Mouse (Mus musculus) bone marrow macrophage, adult 2 months (primary cell): ENCODE measurements around the gene Plekha7. TPM values are rescaled to one million over a fixed set of nuclear protein-coding genes. Genes with fewer than 3 reads are reported as not detected.

Source experiments
- H3K27ac ChIP-seq: 2 replicates; pipeline ENCODE4 v1.5.1; 2012; ENCODE audit warnings: low read depth, low read length; ENCODE audit not compliant: insufficient read depth
- H3K4me1 ChIP-seq: 2 replicates; pipeline ENCODE4 v1.6.1; 2012; ENCODE audit warnings: low read length; ENCODE audit not compliant: control insufficient read depth, insufficient read depth
- H3K4me3 ChIP-seq: 2 replicates; pipeline ENCODE4 v1.5.1; 2012; ENCODE audit warnings: mild to moderate bottlenecking, low read length, moderate library complexity; ENCODE audit not compliant: insufficient read depth
- CTCF ChIP-seq: IDR thresholded peaks from 2 replicates; pipeline ENCODE4 v1.5.1; 2012; ENCODE audit warnings: low read depth, mild to moderate bottlenecking, low read length, moderate library complexity
- POLR2A ChIP-seq: IDR thresholded peaks from 2 replicates; pipeline ENCODE4 v1.6.1; 2012; ENCODE audit warnings: mild to moderate bottlenecking, low read depth, low read length, borderline replicate concordance
- polyA plus RNA-seq: library from polyadenylated mRNA; stranded (reverse); fragments of >200 nt; gene quantifications from 2 replicates; pipeline ENCODE4 v1.2.4, GENCODE M21; 2012; ENCODE audit not compliant: missing spikeins, insufficient read depth, insufficient read length

Gene Plekha7
- polyA plus RNA-seq, 1 experiment, result not detected

DNA sequence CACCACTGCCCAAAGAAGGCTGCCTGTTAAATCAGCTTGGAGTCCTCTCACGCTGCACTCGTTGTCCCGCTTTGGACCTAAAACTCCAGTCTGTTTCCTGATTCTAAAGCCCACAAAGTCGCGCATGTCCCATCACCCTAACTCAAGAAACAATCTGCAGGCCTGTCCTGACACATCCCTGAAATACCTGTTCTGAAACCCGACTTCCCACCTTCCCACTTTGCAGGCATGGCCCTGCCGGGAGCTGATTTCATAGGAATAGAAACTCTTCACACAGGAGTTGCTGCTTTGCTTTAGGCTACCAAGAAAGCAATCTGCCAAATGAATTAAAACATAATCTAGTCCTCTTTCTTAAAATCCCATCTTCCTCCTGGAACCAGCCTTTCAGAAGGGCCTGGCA, 115.2 kb downstream of the Plekha7 start:
- Histone ChIP-seq H3K27ac (no peak overlapping the region), H3K4me3 (no peak overlapping the region), H3K4me1 (no peaks in the 10 kb centered on the region)
- no peak for TF ChIP-seq POLR2A
- TF ChIP-seq CTCF, result no peak

- no peak for TF ChIP-seq CTCF
- Histone ChIP-seq H3K27ac (no peak overlapping the region), H3K4me3 (no peak overlapping the region), H3K4me1 (no peaks in the 10 kb centered on the region)
These were observed 116.0 kb downstream of the Plekha7 start for GRCm38 (mm10) chr7:116192096-116192595.

GRCm38 (mm10) chr7:116191138-116191537, 117.0 kb downstream of the Plekha7 start:
- Histone ChIP-seq H3K27ac (no peak overlapping the region), H3K4me1 (no peaks in the 10 kb centered on the region), H3K4me3 (no peak overlapping the region)
- TF ChIP-seq CTCF (no peak), POLR2A (no peak)

GRCm38 (mm10) chr7:116189708-116190107, 118.5 kb downstream of the Plekha7 start:
- Histone ChIP-seq H3K27ac (no peak overlapping the region), H3K4me3 (no peak overlapping the region), H3K4me1 (no peaks in the 10 kb centered on the region)
- no peak for TF ChIP-seq CTCF
- no peak for TF ChIP-seq POLR2A

DNA sequence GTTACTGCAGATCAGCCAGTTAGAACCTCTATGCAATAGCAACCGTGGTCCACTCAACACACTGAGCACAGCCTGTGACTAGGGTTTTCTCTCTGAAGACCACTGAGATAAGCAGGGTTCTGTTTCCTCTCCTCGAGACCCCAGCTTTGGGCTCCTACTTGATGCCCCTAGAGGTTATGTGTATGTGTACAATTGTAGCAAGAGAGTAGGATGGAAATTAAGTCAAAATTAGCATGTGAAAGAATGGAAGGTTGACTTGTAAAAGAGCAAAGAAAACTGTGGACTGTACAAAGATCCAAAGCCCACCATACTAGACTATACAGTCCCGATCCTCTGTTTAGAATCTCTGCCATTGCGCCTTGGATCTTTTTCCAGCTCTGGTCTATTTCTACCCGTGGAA, 119.8 kb downstream of the Plekha7 start:
- H3K4me1 ChIP-seq, result no peaks in the 10 kb centered on the region
- H3K4me3 ChIP-seq, result no peak overlapping the region
- no peak overlapping the region for H3K27ac ChIP-seq
- no peak for TF ChIP-seq POLR2A

- Histone ChIP-seq H3K27ac (no peak overlapping the region), H3K4me3 (no peak overlapping the region), H3K4me1 (no peaks in the 10 kb centered on the region)
- TF ChIP-seq POLR2A (no peak), CTCF (no peak)
These were observed 120.7 kb downstream of the Plekha7 start for GRCm38 (mm10) chr7:116187521-116187920.

- no peaks in the 10 kb centered on the region for H3K4me1 ChIP-seq
- TF ChIP-seq CTCF (no peak), POLR2A (no peak)
- no peak overlapping the region for H3K27ac ChIP-seq
- H3K4me3 ChIP-seq, result no peak overlapping the region
These were observed 121.3 kb downstream of the Plekha7 start for GRCm38 (mm10) chr7:116186847-116187246.

DNA sequence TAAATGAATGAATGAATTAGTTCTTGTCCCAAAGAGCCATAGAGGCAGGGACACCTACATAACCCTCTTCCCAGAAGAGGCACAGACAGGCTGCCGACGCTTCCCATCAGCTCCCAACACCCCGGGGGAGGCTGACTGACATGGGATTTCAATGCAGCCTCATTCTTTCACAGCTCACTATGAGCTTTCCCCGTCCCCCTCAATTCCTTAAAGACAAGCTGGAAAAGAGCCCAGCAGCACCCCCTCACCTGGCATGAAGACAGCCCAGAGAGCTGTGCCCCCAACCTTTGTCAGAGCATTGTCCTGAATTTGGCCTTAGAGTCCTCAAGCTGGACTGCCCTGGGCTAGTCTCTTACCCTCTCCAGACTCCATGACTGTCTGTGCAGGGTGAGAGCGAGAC, 122.0 kb downstream of the Plekha7 start:
- no peak overlapping the region for H3K4me3 ChIP-seq
- TF ChIP-seq CTCF (no peak), POLR2A (no peak)
- no peaks in the 10 kb centered on the region for H3K4me1 ChIP-seq
- H3K27ac ChIP-seq, result no peak overlapping the region

DNA sequence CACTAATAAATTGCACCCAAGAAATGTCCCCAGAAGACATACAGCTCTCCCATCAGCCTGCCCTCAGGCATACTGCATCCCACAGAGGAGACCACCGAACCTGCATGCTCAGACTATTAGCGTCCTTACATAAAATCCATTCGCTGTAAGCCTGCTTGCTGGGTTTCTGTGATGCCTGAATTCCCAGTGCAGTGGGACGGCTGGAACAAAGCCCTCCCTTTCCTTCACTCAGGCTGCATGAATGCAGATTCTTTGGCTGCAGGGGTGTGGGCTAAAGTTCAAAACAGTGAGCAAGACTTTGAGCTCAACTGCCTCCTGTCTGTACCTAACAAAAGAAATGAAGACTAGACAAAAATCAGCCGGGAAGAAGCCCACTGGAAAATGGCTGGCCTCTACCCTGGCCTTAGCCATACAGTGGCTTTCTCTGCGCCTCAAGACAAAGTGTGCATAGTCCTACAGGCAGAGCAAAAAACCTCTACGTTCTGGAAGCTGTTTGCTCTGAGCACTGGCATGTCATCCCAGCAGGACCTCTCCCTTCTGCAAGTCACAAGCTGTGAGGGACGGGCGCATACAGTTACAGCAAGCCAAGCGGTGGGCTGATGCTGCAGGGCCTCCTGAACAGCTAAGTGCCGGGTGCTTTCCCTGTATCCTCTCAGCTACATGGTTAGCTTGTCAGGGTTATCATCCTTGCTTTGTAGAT, 123.7 kb downstream of the Plekha7 start:
- TF ChIP-seq CTCF, result no peak
- TF ChIP-seq POLR2A, result no peak
- Histone ChIP-seq H3K4me1 (no peaks in the 10 kb centered on the region), H3K27ac (no peak overlapping the region), H3K4me3 (no peak overlapping the region)

GRCm38 (mm10) chr7:116182451-116182850, 125.7 kb downstream of the Plekha7 start:
- H3K4me1 ChIP-seq, result no peaks in the 10 kb centered on the region
- no peak overlapping the region for H3K4me3 ChIP-seq
- TF ChIP-seq CTCF, result no peak
- no peak for TF ChIP-seq POLR2A
- H3K27ac ChIP-seq, result no peak overlapping the region
